Mouse (Mus musculus) brain, adult 2 months (tissue): Measurements from ENCODE around the gene Cog5.

ENCODE experiments used
- DNase-seq: peaks from one replicate; pipeline ENCODE4 v3.0.0; 2011; ENCODE audit warnings: low read depth, low spot score

Gene Cog5

GRCm38 (mm10) chr12:31892079-31892478 lies 237.4 kb downstream of the Cog5 start:
- DNase-seq, result no peak

DNA sequence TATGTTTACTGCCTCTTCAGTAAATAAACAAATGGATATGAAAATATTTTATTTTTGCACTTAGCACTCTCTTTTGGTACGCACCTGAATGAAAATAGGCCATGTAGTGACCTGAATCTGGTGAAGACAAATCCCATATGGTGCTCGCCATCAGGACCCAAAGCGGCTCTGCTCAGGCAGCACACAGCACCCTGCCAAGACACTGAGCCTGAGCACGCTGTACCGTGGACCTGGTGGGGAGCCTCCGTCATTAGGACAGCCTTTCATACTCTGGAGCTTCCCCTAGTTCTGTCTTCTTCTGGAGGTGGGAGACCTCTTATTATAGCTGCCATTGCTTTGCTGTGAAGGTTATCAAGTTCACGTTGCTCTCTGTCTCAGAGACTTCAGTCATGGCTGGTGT lies 238.1 kb downstream of the Cog5 start:
- peak; percentile 96 for DNase-seq

DNA sequence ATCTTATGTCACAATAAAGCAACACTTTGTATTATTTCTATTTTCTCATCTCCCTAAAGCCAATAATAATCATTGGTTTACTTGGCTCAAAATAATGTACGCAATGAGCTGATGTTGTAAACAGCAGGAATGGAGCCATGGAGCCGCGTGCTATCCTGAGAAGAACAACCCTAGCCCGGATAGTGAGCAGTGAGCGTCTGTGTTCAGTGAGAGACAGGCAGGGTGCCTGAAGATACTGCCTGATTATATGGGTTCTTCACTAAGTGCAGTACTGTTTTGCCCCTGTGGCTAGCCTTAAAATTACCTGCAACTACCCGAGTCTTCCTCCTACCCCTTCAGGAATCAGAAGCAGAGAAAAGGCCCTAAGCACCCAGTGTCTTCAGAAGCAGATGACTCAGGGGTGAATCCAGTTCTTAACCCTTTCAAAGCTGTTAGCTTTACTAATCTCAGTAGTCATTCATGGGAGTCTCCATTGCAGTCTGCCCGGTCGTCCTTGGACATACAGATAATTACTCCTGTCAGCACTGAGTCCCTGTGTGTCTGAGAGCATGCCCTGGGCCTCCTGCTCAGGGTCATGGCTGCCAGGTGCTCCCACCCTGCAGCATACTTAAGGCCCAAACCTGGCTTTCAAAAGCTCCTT lies 240.5 kb downstream of the Cog5 start:
- DNase-seq, result no peak

- peak; percentile 93 for DNase-seq
Measured at GRCm38 (mm10) chr12:31895888-31896287, 241.2 kb downstream of the Cog5 start.

GRCm38 (mm10) chr12:31896295-31896694 lies 241.6 kb downstream of the Cog5 start:
- no peak for DNase-seq

- DNase-seq, result peak; percentile 97
Measured at GRCm38 (mm10) chr12:31896986-31897385, 242.3 kb downstream of the Cog5 start.

DNA sequence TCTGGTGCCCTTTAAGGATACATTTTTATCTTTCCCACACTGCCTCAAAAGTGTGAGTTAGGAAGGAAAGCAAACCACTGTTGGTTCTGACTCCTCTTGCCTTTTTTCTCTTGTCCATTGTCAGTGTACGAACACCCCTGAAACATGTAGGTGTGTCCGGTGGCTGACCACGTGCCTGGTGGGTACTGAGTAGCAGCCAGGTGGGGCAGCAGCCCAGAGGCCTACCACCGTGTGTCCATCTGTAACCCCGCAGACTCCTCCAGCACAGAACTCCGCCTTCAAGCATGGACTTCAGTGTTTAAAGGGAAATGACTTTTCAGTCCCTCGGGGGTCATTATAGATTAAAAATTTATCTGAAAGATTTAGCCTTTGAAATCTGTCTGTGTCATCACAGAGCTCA lies 242.8 kb downstream of the Cog5 start:
- DNase-seq, result peak; percentile 96

DNA sequence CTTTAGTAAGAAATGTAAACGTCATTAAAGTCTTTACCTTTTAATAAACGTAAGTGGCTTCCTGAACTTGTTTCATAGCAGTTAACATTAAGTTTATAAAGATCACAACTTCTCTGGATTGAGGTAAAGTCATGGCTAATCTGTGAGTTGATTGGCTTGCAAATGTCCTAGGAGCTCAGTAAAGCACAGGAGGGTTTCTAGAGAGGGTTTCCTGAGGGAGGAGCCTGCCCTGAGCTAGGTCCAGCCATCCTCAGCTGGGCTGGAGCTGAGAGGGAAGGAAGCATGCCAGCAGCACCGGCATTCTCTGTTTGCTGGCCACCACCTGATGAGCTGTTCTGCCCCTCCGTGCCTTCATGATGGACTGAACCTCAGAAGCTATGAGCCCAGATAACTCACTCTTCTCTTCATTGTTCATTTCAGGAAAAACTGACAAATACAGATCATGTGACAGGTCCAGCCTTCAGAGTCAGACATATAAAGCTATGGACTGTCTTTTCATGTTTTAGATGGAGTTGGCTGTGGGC lies 245.8 kb downstream of the Cog5 start:
- no peak for DNase-seq

DNA sequence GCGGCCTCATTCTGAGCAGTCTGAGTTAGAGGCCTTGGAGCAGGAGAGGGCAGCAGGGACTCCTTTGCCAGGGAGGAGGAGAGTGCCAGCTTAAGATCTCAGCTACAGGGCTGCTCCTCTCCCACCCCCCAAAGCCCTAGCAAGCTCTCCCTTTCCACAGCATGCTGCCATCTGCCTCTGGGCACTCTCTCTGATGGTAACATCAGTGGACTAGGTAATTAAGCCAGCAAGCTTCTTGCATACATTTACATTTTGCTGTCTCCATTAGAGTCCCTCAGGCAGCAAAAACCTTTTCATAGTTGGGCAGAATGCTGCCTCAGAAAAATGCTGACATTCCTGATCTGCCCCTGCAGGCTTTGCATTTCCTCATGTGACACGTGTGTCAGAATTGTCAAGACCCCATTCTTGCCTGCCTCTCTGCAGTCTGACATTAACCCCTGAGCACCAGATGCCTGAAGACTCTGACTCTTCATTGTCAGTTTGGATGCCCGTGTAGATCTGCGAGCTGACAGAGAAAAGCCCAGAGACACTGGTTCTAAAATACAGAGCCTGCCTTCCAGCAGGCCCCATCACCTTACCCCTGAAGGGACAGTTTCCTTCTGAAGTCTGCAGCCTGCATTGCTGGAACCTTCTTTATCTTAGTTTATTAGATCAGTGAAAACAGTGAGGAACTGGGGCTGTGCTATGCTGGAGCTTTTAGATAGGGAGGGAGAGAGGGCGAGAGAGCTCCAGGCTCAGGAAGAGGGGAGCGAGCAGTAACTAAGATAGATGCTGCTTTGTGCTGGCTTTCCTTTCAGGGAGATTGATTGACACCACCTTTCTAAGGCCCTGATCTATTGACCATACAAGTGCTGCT lies 251.3 kb downstream of the Cog5 start:
- DNase-seq, result peak; percentile 81

DNA sequence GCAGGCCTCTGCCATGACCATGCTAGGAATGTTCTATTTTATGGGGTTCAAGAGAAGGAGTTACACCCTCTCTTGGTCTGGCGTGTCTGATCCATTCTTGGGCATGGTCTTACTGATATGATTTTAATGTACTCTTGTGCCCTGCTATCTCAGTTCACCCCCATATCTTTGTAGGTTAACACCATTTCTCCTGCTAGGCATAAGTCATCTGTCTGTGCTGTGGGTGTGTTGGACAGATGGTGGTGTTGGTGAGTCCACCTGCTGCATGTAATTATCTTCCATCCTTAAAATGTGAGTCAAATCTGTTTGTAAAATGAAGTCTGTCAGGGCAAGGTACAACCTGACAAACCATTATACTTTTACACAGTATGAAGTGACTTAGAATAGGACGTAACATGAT lies 252.8 kb downstream of the Cog5 start:
- DNase-seq, result peak; percentile 79

DNA sequence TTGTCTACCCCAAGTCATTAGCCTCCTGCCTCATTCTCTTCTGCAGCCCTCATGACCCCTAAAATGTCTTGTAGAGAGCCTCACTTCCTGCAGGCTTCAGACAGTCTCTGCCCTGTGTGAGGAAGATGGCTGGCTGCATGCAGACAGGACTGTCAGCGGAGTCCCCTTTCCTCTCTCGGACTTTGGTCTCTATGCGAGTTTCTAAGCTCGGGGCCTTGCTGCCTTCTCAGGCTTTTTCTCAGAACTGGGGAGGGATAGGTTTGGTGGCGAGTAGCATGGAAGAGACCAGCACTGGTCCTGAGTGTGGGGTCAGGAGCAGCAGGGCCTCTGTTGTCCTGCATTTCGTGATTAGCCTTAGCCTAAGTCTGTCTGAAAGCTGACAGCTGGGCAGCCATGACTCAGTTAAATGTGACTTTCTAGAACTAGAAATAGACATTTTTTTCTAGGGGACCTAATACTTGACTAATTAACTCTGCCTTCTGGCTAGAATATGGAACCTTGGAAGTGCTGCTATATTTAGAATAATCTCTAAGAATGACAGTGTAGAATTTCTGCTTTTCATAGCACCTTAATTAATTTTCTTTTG lies 258.4 kb downstream of the Cog5 start:
- peak; percentile 56 for DNase-seq

DNA sequence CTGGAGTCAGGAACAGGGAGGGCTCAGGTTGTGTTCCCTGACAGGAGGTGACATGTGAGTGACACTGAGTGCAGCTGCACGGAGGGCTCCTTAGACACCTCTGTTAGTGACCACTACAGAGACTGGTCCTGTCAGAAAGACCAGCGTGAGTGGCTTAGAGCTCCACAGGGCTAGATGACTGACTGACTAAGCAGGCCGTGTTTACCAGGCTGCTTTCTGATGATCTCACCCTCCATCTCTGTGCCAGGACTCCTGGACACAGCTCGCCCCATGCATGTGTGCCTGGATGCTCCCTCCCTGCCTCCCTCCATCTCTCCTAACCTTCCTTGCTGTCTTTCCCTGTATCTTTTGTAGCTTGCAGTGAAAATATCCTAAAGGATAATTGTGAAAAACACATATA lies 258.9 kb downstream of the Cog5 start:
- peak; percentile 97 for DNase-seq

GRCm38 (mm10) chr12:31916691-31917090 lies 262.0 kb downstream of the Cog5 start:
- DNase-seq, result no peak

GRCm38 (mm10) chr12:31917245-31917644 lies 262.6 kb downstream of the Cog5 start:
- DNase-seq, result peak; percentile 90

- DNase-seq, result no peak
Measured at GRCm38 (mm10) chr12:31920464-31921405, 266.1 kb downstream of the Cog5 start.

DNA sequence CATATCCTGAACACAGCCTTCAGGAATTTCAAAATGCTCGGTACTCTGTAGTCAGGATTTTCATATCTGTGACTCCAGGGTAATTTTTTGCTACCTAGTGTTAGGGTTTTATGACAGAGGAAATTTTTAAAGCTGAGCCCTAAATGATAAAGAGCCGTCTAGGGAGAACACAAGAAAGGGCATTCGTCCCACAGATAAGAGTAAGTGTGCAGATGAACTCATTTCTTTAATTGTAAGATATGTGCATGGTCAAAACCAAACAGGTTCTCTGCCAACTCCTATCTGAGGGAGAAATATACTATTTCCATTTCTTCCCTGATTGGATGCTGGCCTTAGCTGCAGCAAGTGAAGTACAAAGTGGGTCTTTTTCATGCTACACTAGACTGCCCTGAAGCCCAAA lies 269.5 kb downstream of the Cog5 start:
- no peak for DNase-seq

- DNase-seq, result peak; percentile 53
Measured at GRCm38 (mm10) chr12:31925343-31925742, 270.7 kb downstream of the Cog5 start.

GRCm38 (mm10) chr12:31926661-31927061 lies 272.0 kb downstream of the Cog5 start:
- DNase-seq, result peak; percentile 98

GRCm38 (mm10) chr12:31928498-31928897 lies 273.8 kb downstream of the Cog5 start:
- no peak for DNase-seq

- no peak for DNase-seq
Measured at GRCm38 (mm10) chr12:31931818-31932217, 277.1 kb downstream of the Cog5 start.

DNA sequence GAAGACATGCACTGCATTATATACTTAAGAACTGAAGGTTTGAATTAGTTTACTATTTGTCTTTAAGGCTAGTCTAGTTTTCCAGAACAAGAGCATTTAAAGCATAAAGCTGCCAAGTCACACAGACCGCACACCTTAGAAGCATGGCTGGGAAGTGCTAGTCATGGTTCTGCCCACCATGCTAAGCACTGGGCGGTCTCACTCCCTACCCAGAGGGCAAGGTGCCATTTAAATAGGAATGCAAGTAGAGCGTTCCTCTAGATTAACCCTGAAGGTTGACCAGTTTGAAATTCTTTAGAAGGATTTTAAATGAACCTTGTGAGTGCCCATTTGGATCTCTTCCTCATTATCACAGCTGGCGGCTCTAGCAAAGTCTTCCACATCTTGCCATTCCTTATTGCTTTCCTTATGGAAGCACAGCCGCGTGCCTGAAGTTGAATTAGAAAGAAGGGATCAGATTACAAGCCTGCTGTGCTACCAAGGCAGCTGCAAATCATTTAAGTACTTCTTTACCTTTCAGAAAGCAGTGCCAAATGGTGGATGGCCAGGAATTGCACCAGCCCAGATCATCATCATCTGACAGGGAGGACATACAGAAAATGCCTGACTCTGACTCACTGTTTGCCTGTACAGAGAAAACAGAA lies 282.1 kb downstream of the Cog5 start:
- DNase-seq, result no peak
